Mouse (Mus musculus) mesoderm, embryonic 11.5 days (tissue): ENCODE results near the gene Polh.
A peak's percentile ranks its signal among the peaks of the same experiment; 100 is the strongest.

Experiments used
- DNase-seq: peaks from one replicate; pipeline ENCODE4 v3.0.0-alpha.2; 2012; ENCODE audit warnings: low read depth, low spot score

Polh gene

DNA sequence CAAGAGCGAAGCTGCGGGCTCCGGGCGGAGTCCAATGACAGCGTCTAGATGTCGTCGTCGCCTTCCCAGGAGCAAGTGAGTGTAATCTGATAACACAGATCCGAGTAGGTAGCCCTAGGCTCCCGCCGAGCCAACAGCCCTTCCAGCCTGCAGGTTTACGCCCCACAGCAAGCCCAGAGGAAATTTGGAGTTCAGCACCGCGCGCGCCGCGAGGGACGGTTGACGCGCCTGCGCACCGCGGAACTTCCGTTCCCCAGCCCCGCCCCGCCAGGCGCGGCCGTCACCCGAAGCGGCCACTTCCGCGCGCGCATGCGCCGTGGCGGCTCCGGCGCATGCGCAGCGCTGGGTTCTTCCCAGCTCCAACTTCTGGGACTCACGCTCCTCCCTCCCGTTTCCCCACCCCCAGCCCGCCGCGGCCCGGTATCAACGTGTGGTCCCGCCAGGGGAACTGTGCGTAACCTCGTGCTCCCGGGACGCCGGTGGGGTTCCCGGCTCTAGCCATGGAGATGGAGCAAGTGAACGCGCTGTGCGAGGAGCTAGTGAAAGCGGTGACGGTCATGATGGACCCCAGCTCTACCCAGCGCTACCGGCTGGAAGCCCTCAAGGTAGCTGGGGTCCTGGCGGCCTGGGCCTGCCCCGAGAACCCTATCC lies at the start of gene Polh, which contains the start of gene Xpo5:
TSS of gene Polh (minus strand) at position 225 of the 651 bp plus-strand sequence.
TSS of gene Xpo5 (plus strand) at position 362 of the 651 bp plus-strand sequence.
- DNase-seq = peak; percentile 98

DNA sequence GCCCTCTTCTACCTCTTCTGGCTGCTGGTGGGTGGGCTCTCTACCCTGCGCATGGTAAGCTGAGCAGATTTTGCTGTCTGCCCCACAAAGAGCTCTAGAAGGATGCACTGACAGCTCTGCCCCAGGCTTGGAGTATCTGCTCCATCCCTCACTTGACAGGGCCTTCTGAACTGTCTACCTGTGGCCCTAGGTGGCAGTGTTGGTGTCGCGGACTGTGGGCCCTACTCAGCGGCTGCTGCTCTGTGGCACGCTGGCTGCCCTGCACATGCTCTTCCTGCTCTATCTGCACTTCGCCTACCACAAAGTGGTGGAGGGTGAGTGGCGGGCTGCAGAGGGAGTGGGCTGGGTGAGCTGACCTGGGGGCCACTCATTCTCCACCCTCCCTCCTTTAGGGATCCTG lies 48.7 kb upstream of the Polh start:
- no peak for DNase-seq

DNA sequence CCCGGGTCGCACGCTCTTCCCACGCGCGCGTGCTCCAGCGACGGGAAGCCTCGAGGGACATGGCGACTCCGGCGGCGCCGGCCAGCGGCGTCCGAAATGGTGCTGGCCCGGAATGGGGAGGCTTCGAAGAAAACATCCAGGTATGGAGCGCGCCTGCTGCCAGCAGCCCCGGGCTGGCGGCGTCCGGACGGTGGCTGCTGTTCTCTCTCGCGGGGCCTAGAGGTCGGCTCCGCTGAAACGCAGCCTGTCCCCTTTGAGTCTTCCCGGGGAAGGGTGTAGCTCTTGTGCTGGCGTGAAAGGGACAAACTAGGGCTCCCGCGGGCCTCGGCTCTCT lies 45.7 kb upstream of the Polh start:
- DNase-seq = no peak

DNA sequence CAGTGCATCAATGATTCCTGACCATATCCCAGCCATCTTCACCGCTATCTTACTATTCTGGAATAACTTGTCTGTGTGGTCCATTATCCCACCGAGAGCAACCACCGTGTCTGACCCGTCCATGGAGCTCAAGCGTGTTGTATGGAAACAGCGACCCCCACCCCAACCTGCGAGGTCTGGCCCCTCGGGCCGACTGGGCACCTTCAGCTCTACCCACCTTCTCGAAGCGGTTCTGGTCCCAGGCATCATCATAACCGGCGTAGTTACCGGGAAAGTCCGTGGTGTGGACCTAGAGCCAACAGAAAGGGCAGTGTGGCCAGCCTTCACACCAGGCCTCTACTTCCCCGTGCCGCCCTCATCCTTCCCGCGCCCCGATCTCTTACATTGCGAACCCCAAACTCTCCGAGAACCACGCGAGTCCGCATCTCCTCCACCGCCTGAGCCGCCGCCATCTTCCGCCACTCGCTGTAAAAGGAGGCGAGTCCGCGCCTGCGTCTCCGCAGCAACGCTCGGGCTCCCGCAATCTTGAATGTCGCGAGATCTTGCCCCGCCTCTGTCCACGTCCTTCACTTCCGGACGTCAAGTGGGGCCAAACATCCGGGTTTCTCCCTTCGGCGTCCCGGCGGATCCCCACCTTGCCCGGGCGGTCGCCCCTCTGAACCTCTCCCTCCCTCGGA lies 45.2 kb upstream of the Polh start, which contains the start of the genes Polr1c and Yipf3:
TSS of gene Polr1c (minus strand) at position 543 of the 677 bp plus-strand sequence.
TSS of gene Yipf3 (plus strand) at position 569 of the 677 bp plus-strand sequence.
- peak; percentile 95 for DNase-seq

DNA sequence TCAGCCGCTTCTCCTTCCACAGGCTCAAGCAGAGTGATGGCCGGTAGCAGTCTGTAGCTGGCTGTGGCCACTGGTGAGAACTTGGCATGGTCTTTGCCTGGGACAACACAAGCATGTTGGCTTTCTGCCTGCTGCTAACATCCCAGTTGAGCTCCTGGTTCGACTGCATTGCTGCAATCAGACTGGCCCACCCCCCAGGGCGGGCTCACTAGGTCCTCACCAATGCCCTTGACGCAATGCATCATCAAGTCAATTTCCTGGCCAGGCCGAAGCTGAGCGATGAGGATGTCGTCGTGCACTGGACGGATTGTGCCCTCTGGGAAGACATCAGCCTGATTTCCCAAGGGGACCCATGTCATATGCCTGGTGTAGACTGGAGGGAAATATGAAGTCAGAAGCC lies 42.1 kb upstream of the Polh start:
- no peak for DNase-seq

DNA sequence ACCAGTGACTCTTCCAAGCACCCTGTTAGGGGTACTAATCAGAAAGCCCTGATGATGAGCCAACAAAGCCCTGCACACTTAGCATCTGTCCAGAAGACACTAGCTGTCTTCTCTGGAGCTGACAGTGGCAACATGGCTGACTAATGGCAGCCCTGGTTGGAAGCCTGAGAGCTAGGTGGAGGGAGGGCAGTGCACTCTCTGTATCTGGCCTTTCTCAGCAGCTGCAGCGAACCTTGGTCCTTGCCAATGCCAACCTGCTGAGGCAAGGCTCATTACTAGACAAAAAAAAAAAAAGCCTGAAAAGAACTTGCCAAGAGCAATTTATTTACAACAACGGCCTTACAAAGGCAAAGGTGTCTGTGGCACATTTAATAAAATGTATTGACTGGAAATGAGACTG lies 41.2 kb upstream of the Polh start:
- no peak for DNase-seq

DNA sequence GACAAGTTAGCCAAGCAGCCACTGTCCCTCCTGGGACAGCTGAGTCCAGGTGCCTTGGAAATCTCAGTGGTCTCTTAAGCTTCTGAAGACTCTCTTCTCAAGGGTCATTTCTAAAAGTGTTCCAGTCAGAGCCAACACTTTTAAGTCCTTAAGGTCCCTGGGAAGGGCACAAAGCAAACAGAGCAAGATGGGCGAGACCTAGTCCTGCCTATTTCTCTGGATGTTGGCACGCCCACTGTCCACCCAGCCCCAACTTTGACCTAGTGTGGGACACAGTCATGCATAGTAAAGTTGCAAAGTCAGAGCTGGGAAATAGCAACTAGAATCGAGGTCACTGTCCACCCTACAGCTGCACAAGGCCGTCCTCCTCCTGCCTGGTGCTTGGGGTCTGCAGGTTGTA lies 40.5 kb upstream of the Polh start:
- DNase-seq = no peak

DNA sequence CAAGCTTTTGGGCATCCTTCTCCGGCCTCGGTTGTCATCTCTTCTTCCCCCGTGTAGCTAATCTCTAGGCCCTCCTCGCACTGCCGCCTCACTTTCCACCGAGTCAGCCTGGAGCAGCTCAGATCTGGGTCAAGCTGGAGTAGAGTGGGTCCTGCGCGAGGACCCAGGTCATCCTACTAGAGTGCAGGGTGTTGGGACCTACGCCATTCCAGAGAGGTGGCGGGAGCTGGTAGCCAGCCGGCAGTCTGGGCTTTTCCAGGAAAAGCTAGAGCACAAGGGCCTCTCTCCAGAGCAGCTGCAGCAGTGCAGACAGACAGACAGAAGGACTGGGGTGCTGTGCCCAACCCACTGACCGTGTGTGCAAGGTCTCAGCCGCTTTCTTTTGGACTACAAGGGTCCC lies 39.8 kb upstream of the Polh start:
- no peak for DNase-seq

DNA sequence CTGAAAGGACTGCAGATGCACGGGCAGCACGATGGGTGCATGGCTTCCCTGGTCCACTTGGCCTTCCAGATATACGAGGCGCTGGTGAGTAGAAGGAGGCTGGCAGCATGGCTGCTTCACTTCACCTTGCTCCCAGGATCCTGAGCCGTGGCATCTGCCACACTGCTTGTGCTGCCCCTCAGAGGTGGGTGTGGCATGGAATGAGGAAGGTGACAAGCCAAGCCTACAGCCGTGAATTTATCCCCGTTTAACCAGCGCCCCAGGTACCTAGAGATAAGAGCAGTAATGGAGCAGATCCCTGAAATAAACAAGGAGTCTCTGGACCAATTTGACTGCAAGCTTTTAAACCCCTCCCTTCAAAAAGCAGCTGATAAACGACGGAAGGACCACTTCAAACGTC lies 39.0 kb upstream of the Polh start:
- no peak for DNase-seq

DNA sequence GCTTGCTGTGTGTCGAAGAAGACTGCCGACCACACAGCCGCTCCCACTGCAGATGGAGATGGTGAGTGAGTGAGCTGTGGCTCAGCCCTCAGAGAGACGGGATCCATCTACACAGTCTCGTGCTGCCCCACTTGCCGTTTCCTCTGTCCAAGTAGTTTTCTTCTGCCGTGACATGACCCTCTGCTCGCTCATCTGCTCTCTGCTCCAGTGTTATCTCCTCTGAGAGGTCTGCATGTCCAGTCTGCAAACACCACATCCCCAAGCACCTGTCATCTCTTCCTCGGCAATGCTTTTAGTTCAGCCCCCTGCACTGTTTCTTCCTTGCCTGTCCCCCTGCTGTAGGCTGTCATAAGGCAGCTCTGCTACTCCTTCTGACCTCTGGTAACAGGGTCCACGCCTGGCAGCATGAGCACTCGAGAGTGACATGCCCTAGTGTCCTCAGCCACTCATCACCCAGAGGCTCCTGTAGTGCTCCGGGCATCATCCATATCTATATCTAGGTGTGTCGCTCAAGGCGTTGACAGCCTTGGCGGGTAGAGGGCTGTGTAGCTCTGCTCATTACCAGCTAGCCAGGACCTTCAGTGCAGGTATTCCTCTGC lies 37.2 kb upstream of the Polh start:
- DNase-seq = no peak

DNA sequence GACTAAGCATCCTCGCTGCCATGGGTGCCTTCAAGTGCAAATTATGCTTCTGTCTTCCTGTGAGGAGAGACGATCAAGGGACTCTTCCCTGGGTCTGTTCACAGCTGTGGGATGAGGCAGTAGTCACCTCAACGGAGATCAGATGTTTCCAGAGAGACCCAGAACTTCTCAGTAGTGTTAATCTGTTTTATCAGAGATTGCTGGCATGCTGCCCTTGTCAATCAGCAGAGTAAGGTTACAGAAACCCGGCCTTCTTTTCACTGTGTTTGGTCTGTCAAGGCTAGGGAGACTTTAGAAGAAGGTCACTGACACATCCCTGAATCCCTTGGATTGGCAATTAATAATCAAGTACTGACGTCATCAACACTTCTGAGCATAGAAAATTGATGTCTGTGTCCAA lies 35.0 kb upstream of the Polh start:
- DNase-seq = no peak

DNA sequence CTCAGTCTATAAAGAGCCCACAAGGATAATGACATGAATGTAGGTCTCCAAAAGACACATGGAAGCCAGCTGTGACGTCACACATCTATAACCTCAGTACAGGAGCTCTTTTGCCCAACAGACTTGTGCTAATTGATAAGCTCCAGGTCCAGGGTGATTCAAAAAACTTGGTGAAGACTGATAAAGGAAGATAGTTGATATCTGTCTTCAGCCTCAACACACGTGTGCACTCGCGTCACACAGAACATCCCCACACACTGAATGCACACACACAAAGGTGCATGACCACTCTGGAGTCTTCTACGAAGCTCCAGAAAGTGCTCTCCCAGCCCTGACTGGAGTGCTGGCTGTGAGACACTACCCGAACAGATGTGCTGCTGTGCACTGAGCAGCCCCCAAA lies 34.6 kb upstream of the Polh start:
- DNase-seq = no peak

DNA sequence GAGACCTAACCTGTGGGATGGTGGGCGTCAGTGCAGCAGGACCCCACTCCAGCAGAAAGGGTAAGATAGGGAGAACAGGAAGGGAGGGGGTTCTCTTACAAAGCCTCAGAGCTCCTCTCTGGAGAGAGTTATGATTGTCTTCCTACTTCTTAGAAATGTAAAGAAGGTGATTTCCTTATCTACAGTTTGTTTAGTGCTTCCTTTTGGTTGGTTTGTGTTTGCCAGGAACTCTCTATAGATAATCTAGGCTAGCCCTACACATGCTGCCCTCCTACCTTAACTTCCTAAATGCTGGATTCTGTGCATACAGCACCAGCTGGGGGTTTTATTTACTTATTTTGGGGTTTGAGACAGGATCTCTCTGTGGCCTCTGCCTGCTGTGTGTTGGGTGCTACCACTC lies 33.6 kb upstream of the Polh start:
- no peak for DNase-seq

DNA sequence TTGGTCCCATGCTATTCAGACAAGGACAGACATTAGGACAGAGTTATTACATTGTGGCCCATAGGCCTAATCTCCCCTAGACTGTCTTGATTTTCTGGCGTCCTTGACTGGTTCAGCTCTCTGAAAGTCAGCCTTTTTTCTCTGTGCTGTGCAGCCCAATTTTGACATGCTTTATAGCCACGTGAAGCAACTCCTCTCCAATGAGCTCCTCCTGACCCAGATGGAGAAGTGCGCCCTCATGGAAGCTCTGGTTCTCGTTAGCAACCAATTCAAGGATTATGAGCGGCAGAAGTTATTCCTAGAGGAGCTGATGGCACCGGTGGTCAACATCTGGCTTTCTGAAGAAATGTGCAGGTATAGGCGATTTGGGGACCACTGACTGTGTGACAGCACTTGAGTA lies 25.1 kb upstream of the Polh start:
- DNase-seq = no peak

DNA sequence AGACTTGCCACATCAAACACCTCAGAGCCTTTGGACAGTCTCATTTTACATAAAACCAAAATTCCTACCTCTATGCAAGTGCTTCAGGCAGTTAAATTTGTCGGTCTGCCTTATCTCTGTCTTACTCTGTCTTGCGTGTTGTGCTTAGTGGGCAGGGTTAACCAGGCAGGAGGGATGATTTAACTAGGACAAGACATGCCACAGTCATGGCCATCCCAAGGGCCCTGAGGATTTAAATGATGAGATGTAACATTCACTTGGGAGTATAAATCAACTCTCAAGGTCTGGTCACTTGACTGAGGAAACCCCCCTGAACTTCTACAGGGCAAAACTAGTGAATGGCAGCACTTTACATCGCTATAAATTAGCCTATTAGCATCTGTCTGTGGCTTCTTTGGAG lies 19.2 kb upstream of the Polh start:
- no peak for DNase-seq

DNA sequence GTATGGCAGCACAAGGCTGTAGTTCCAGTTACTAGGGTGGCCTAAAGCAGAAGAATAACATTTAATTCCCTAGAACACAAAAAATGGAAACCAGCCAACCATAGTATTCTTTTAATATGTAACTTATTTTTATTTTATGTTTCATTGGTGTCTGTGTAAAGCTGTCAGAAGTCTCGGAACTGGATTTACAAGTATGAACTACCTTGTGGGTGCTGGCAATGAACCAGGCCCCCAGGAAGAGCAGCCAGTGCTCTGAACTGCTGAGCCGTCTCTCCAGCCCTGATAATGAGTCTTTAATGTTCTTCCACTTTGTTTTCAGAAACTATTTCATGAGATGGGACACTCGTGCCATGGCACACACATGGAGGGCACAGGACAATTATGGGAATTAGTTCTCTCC lies 8.1 kb upstream of the Polh start:
- no peak for DNase-seq

DNA sequence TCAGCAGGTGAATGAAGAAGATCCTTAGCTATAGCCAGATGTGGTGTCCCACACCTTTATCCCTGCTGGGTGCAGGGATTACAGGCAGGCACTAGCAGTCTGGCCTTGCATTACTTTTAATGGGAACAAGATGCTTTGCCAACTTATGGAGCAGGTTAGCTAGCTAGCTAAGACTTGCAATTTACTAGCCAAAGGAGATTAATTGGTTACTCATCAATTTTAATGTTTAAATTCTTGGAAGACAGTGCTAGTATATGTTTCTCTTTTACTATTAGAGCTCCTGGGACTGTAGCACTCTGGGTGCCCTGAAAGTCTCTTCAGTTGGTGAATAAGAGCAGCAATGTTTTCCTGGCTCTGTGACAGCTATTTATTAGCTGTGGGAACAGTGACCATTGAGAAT lies 4.2 kb upstream of the Polh start:
- DNase-seq = no peak

DNA sequence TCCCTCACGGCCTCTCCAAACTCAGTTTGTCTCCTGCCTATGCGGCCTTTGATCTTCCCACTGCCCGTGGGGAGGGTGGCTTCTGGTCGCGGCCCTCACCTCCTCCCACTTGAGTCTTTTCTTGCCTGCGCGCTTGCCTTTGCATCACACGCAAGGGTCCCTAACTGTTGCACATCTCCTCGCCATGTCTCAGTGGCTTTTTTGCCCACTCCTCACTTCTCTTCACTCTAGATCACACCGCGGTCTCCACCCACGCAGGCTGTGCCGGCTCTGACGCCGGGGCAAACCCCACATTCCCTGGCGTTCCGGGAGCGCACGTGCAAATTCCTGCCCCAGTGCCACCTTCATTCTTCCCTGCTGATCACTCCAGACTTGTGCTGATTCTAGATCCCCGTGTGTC lies 633 bp upstream of the Polh start:
- DNase-seq = peak; percentile 29

DNA sequence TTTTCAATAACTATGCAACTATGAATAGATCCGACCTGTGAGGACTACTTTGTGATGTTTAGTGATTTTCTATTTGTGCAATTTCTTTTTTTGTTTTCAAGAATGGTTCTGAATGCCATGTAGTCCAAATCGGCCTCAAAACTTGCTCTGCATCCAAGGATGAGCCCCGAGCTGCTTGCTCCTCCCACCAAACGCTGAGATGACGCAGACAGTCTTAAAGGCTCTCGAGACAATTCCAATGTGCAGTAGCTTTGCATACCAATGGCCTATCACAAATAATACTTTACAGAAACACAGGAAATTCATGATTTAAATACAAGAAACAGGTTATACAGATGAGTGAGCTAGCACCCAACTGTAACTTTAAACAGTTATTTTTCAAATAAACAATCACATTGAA lies 1.3 kb downstream of the Polh start:
- DNase-seq = no peak

DNA sequence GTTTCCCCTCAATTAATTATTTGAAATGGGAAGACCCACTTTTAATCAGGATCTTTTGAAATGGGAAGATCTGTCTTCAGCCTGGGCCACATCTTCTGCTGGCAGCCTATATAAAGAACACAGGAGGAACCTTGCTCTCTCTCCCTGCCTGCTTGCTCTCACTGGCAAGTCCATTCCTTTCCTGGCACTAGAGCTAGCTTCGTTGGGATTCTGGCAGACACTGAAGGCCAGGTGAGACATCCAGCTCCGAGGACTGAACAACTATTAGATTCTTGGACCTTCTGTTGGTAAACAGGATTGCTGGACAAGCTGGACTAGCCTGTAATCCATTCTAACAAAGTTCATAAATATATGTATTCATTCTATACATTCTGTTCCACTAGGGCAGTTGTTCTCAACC lies 13.6 kb downstream of the Polh start:
- DNase-seq = no peak

DNA sequence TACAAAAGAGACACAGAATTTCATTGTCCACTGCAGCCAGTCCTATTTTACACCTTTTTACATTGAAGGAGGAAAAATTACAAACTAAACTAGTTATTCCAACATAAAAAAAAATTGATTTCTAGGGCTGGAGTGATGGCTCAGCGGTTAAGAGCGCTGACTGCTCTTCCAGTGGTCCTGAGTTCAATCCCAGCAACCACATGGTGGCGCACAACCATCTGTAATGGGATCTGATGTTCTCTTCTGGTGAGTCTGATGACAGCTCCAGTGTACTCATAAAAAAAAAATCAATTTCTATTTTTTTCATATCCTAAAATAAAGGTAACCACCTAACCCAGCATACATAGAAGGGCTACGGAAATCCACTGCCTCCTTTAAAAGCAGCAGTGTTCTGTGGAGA lies 20.2 kb downstream of the Polh start:
- no peak for DNase-seq

DNA sequence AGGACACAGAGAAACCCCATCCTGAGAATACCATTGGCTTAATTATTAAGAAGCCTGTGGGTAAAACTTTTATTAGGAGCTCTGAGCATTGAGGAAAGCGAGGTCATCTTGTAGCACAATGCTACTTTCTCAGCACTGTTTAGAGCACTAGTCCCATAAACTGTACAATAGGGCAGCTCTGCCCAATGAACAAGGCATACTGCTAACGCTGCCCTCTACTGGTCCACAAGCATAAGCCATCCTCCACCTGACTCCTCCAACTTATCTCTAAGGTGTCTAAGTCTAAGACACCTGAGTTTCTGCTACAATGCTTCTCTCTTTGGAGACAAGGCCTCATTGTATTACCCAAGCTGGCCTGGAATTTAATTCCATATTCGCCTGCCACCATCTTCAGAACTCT lies 31.9 kb downstream of the Polh start:
- DNase-seq = peak; percentile 39

DNA sequence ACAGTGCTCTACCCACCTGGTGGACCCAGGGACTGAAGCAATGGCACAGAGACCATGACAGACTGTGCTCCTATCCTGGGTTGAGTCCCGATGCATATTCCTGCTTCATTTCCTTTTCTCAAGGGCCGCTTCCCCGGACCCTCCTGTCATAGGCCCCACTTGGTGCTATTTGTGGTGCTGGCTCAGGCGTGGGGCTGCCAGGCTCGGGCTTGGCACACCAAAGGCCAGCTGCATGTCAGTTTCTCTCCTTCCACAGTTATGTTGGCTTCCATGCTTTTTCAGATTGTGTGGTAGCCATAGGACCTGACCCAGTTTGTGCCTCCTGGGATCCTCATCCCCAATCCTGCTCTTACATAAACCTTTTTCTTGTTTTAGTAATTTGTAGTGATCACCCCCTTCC lies 33.7 kb downstream of the Polh start:
- DNase-seq = no peak
